ENCODE assay signal across 16 mouse cellular contexts in the genomic region with DNA sequence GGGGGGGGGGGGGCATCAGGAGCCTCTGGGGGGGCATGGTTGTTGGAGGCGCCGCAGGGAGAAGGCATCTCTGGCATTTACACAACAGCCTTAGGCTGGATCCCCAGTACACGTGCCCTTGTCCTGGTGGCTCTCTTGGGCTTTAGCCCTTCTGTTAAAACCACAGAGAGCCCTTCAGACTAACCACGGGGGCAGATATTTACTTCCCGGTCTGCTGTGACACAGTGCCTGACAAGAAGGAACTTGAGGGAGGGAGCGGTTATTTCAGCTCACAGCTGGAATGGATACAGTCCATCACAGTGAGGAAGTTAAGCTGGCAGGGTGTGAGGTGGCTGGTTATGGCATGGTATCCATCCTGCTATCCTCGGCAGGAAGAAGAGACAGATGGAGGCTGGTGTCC.
A peak's percentile ranks its signal among the peaks of the same experiment; 100 is the strongest.
DNase-seq lines count a peak whose midpoint lies in the region; ATAC-seq lines count a peak whose summit lies in the region.
"Had no signal": no experiment of that assay in that cellular context is flagged by ENCODE, and none has a peak within 500 bp of the region (broad histone marks: within the 10 kb centered on the region; RNA-seq: fewer than 3 reads in every experiment).

No protein-coding gene starts in this region.

- intact Hi-C loops in left cerebral cortex, postnatal 14 days (cut with DNase I): no loop called here

- no peak overlapping the region for H3K4me2 ChIP-seq in heart, embryonic 11.5 days
- H3K4me2 ChIP-seq: embryonic facial prominence, embryonic 12.5 days; limb, embryonic 12.5 days had no signal

- H3K4me1 ChIP-seq in heart, embryonic 11.5 days (ENCODE audit: control insufficient read depth, insufficient read depth, low read length): peaks cover 16% of the 10 kb centered on the region; the same call in 1 of the 2 replicates

- peak; percentile 32 to 61 for DNase-seq in heart, adult 9 months (ENCODE audit: low spot score in 2 of 2)
- DNase-seq in lung, postnatal 25 days (ENCODE audit: low spot score): peak; percentile 73
- DNase-seq in layer of hippocampus, adult 11-12 months (ENCODE audit: low spot score): no peak
- no peak for DNase-seq in left cerebral cortex, postnatal 14 days (ENCODE audit: low spot score in 2 of 2)
- DNase-seq: cerebellum, postnatal 25 days; kidney, adult 9 months; thymus, postnatal 4 days had no signal

- no peak overlapping the region for H3K9ac ChIP-seq in heart, embryonic 11.5 days (ENCODE audit: low read depth, low read length)
- H3K9ac ChIP-seq: embryonic facial prominence, embryonic 12.5 days; limb, embryonic 12.5 days; liver, embryonic 14.5 days had no signal

- peaks cover 67% of the 10 kb centered on the region for H3K27me3 ChIP-seq in heart, embryonic 11.5 days (ENCODE audit: control insufficient read depth, insufficient read depth, low read length)

- H3K27ac ChIP-seq in heart, embryonic 11.5 days (ENCODE audit: low read depth, low read length): no peak overlapping the region
- H3K27ac ChIP-seq: embryonic facial prominence, embryonic 12.5 days; heart, adult 2 months; limb, embryonic 12.5 days; liver, embryonic 14.5 days; midbrain, embryonic 10.5 days had no signal

- no peak overlapping the region for H3K4me3 ChIP-seq in heart, embryonic 11.5 days (ENCODE audit: low read depth, low read length)
- H3K4me3 ChIP-seq: embryonic facial prominence, embryonic 12.5 days; heart, adult 2 months; limb, embryonic 12.5 days; midbrain, embryonic 10.5 days had no signal

- H3K36me3 ChIP-seq in heart, embryonic 11.5 days (ENCODE audit: control insufficient read depth, insufficient read depth, low read length): no peaks in the 10 kb centered on the region
- H3K36me3 ChIP-seq: embryonic facial prominence, embryonic 12.5 days; limb, embryonic 12.5 days; midbrain, embryonic 10.5 days had no signal

- WGBS in heart, embryonic 11.5 days (ENCODE audit: insufficient replicate concordance): 21% methylated on average over 7 of the region's 7 CpGs

- H3K9me3 ChIP-seq in heart, embryonic 11.5 days (replicated peaks; ENCODE audit: control insufficient read depth, low read length): no peaks in the 10 kb centered on the region
- H3K9me3 ChIP-seq: embryonic facial prominence, embryonic 12.5 days; limb, embryonic 12.5 days had no signal

- no peak for ATAC-seq in heart, embryonic 11.5 days (replicated peaks; ENCODE audit: insufficient number of reproducible peaks, low FRiP score, low TSS enrichment)
- ATAC-seq in granulocyte monocyte progenitor cell, adult 5-6 weeks (replicated peaks; ENCODE audit: poor library complexity, severe bottlenecking): peak; percentile 93
- no peak for ATAC-seq in frontal cortex, adult (ENCODE audit: low TSS enrichment)
- ATAC-seq: activated CD4-positive, CD25-positive, alpha-beta regulatory T cell, adult 4 months had no signal

Comparison
In these comparisons a context has a peak if more than half of its experiments do, and no peak if none do; other contexts are left out.
1. DNase-seq: peak in heart, adult 9 months (2 of 2) and lung, postnatal 25 days (single experiment); none in layer of hippocampus, adult 11-12 months (single experiment) and left cerebral cortex, postnatal 14 days (0 of 2).